Mouse (Mus musculus): ENCODE measurements at regions not wholly inside any gene's neighbourhood (a gene's known extent, or its start where the extent isn't known, plus 50 kb on each side); places are given as distances from the start of the nearest gene placed in this dataset.

- DNase-seq: no peak
Observed at GRCm38 (mm10) chr8:96318367-96318766, 430.0 kb upstream of the Got2 start.

- no peak for DNase-seq
Observed at GRCm38 (mm10) chr8:96308989-96309718, 420.8 kb upstream of the Got2 start.

- DNase-seq: no peak
Observed at GRCm38 (mm10) chr8:96296643-96297042, 408.3 kb upstream of the Got2 start.

- no peak for DNase-seq
Observed at GRCm38 (mm10) chr8:96290740-96291139, 402.4 kb upstream of the Got2 start.

- no peak for DNase-seq
Observed at GRCm38 (mm10) chr8:96289519-96289918, 401.2 kb upstream of the Got2 start.

- no peak for DNase-seq
Observed at GRCm38 (mm10) chr8:96288525-96288924, 400.2 kb upstream of the Got2 start.

- no peak for DNase-seq
Observed at GRCm38 (mm10) chr8:96277479-96278138, 389.3 kb upstream of the Got2 start.

GRCm38 (mm10) chr8:96277058-96277457 is 388.7 kb upstream of the Got2 start:
- DNase-seq: no peak

GRCm38 (mm10) chr8:96256294-96256693 is 367.9 kb upstream of the Got2 start:
- no peak for DNase-seq

- DNase-seq: no peak
Observed at GRCm38 (mm10) chr8:96255811-96256210, 367.5 kb upstream of the Got2 start.

GRCm38 (mm10) chr8:96246017-96246416 is 357.7 kb upstream of the Got2 start:
- peak; percentile 8 for DNase-seq

GRCm38 (mm10) chr8:96244549-96245152 is 356.3 kb upstream of the Got2 start:
- DNase-seq: no peak

- no peak for DNase-seq
Observed at GRCm38 (mm10) chr8:96238406-96238805, 350.1 kb upstream of the Got2 start.

GRCm38 (mm10) chr8:96237940-96238339 is 349.6 kb upstream of the Got2 start:
- DNase-seq: no peak

GRCm38 (mm10) chr8:96230412-96230811 is 342.1 kb upstream of the Got2 start:
- peak; percentile 44 for DNase-seq

All from right cerebral cortex, postnatal 14 days (tissue).